Mouse (Mus musculus) lung, postnatal 4 days (tissue): ENCODE measurements at regions not wholly inside any gene's neighbourhood (a gene's known extent, or its start where the extent isn't known, plus 50 kb on each side); places are given as distances from the start of the nearest gene placed in this dataset.
"Not testable (repeated sequence)": the region's sequence is repeated elsewhere in the genome, so short reads cannot be mapped to it uniquely, and the experiment has no call there.

Experiments used
- DNase-seq, 2 experiments: peaks; one replicate each; pipeline ENCODE4 v3.0.0; 2021

GRCm38 (mm10) chrX:157107747-157108146, 307.4 kb downstream of the Phex start:
- DNase-seq = no peak

GRCm38 (mm10) chrX:157080025-157080424, 335.1 kb downstream of the Phex start:
- no peak for DNase-seq

GRCm38 (mm10) chrX:157079606-157080005, 335.5 kb downstream of the Phex start:
- no peak for DNase-seq

GRCm38 (mm10) chrX:157078061-157078460, 337.1 kb downstream of the Phex start:
- not testable (repeated sequence) for DNase-seq

GRCm38 (mm10) chrX:157076193-157076592, 338.9 kb downstream of the Phex start:
- no peak for DNase-seq

- DNase-seq = peak in 1 of 2 experiments; percentile 18
Measured at GRCm38 (mm10) chrX:157051629-157052315, 363.3 kb downstream of the Phex start.

GRCm38 (mm10) chrX:157028913-157029312, 386.2 kb downstream of the Phex start:
- no peak for DNase-seq

GRCm38 (mm10) chrX:157024343-157024742, 390.8 kb downstream of the Phex start:
- no peak for DNase-seq

GRCm38 (mm10) chrX:157021851-157022250, 393.3 kb downstream of the Phex start:
- no peak for DNase-seq

GRCm38 (mm10) chrX:157020337-157020736, 394.8 kb downstream of the Phex start:
- no peak for DNase-seq

GRCm38 (mm10) chrX:156989986-156990518, 425.1 kb downstream of the Phex start:
- DNase-seq = no peak

GRCm38 (mm10) chrX:156947093-156947492, 468.0 kb downstream of the Phex start:
- no peak for DNase-seq

GRCm38 (mm10) chrX:156944223-156944622, 470.9 kb downstream of the Phex start:
- DNase-seq = no peak

GRCm38 (mm10) chrX:156913363-156913762, 501.7 kb downstream of the Phex start:
- DNase-seq = no peak
